Mouse (Mus musculus): Measurements from ENCODE around the gene Tarbp1.

DNA sequence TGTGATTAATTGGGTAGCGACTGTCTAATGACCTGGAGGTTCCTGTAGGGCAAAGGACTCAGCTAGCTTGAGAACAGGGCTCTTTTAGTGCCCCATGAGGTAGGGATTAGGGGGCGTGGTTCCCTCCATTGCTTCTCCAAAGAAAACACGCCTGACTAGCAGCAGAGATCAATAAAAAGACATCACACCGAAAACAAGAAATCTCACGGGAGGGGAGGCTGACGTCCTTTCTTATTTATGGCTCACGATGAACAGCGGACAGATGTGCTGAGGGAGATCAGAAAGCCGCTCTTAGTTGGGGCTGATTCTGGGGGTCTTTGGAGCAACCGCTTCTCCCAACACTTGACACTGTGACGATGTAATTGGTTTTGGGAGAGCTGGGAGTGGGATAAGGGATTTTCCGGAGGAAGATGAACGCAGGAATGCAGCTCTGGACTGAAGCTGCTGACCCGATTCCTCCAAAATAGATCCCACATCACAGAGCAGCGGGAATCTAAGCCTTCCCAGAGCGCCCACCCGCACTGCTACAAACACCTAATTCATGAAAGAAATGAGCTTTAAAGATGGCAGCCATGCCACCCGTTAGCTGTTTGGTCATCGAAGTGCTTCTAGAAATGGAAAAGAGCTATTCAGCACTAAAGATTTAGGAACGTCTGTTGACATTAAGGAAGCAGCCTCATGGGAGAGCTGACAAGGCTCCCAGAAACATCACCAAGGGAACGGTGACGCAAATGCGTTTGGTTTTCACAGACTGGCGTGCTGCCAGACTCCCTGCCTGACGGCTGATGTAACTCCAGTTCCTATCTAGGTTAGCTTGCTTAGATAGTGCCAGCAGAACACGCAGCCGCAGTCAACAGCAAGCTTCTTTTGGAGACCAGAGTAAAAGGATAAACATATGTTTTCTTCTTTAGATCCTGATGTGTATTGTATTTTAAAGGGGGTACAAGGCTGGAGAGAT lies 42.0 kb upstream of the Tarbp1 start:
- TF ChIP-seq CTCF (IDR thresholded peaks at IDR 0.05; ENCODE audit: low read depth) (no peak), EP300 (optimal IDR thresholded peaks at IDR 0.05) (no peak)

Data from stomach, postnatal 0 days (tissue).